Mouse (Mus musculus): ENCODE measurements around the gene Wdtc1.

Wdtc1 gene

GRCm38 (mm10) chr4:133375812-133376577 is 22.7 kb upstream of the Wdtc1 start:
- peak in 1 of 2 experiments; percentile 48 for DNase-seq

- no peak for DNase-seq
Observed at GRCm38 (mm10) chr4:133374011-133374410, 20.7 kb upstream of the Wdtc1 start.

- no peak for DNase-seq
Observed at GRCm38 (mm10) chr4:133372278-133372665, 19.0 kb upstream of the Wdtc1 start.

GRCm38 (mm10) chr4:133371621-133372277 is 18.5 kb upstream of the Wdtc1 start:
- DNase-seq = no peak

GRCm38 (mm10) chr4:133370298-133371274 is 17.3 kb upstream of the Wdtc1 start:
- no peak for DNase-seq

- DNase-seq = peak; percentile 95
Observed at GRCm38 (mm10) chr4:133369553-133370297, 16.4 kb upstream of the Wdtc1 start, which contains the start of gene Slc9a1. Slc9a1 (plus strand) TSS chr4:133369706.

GRCm38 (mm10) chr4:133354641-133355040 is 1.4 kb upstream of the Wdtc1 start:
- no peak for DNase-seq

- DNase-seq = no peak
Observed at GRCm38 (mm10) chr4:133352797-133353196, 484 bp downstream of the Wdtc1 start.

GRCm38 (mm10) chr4:133348051-133348775 is 5.1 kb downstream of the Wdtc1 start:
- no peak for DNase-seq

GRCm38 (mm10) chr4:133347624-133348023 is 5.7 kb downstream of the Wdtc1 start:
- no peak for DNase-seq

- DNase-seq = no peak
Observed at GRCm38 (mm10) chr4:133346577-133346976, 6.7 kb downstream of the Wdtc1 start.

- DNase-seq = no peak
Observed at GRCm38 (mm10) chr4:133345702-133346101, 7.6 kb downstream of the Wdtc1 start.

GRCm38 (mm10) chr4:133344112-133344511 is 9.2 kb downstream of the Wdtc1 start:
- peak in 1 of 2 experiments; percentile 45 for DNase-seq

GRCm38 (mm10) chr4:133340217-133340616 is 13.1 kb downstream of the Wdtc1 start:
- no peak for DNase-seq

GRCm38 (mm10) chr4:133339148-133339749 is 14.0 kb downstream of the Wdtc1 start:
- peak; percentile 98 to 99 for DNase-seq

GRCm38 (mm10) chr4:133338521-133339095 is 14.7 kb downstream of the Wdtc1 start:
- no peak for DNase-seq

- no peak for DNase-seq
Observed at GRCm38 (mm10) chr4:133337833-133338520, 15.3 kb downstream of the Wdtc1 start.

GRCm38 (mm10) chr4:133333306-133333705 is 20.0 kb downstream of the Wdtc1 start:
- DNase-seq = no peak

- DNase-seq = no peak
Observed at GRCm38 (mm10) chr4:133330296-133330695, 23.0 kb downstream of the Wdtc1 start.

GRCm38 (mm10) chr4:133328129-133328528 is 25.2 kb downstream of the Wdtc1 start:
- DNase-seq = no peak
